Comparison of ENCODE assay signal across 29 mouse cellular contexts in genomic region chr3:84166073-84166472, GRCm38 (mm10). TPM values are rescaled to one million over a fixed set of nuclear protein-coding genes. Genes with fewer than 3 reads are reported as not detected.
DNase-seq lines count a peak whose midpoint lies in the region; ATAC-seq and TF ChIP-seq lines count a peak whose summit lies in the region.
"Had no signal": no experiment of that assay in that cellular context is flagged by ENCODE, and none has a peak within 500 bp of the region (broad histone marks: within the 10 kb centered on the region; RNA-seq: fewer than 3 reads in every experiment).

No protein-coding gene starts in this region.

- no peaks in the 10 kb centered on the region for H3K9me3 ChIP-seq in forebrain, embryonic 15.5 days
- H3K9me3 ChIP-seq in forebrain, embryonic 11.5 days (ENCODE audit: control insufficient read depth, low read length): no peaks in the 10 kb centered on the region
- H3K9me3 ChIP-seq: embryonic facial prominence, embryonic 10.5 days; embryonic facial prominence, embryonic 13.5 days; heart, embryonic 12.5 days; heart, embryonic 15.5 days had no signal

- TF ChIP-seq CTCF in layer of hippocampus, adult 2 months (conservative IDR thresholded peaks at IDR 0.05): no peak

- H3K27me3 ChIP-seq in forebrain, embryonic 15.5 days: no peaks in the 10 kb centered on the region
- no peaks in the 10 kb centered on the region for H3K27me3 ChIP-seq in forebrain, embryonic 11.5 days (ENCODE audit: control insufficient read depth, insufficient read depth, low read length)
- H3K27me3 ChIP-seq: embryonic facial prominence, embryonic 13.5 days; heart, embryonic 12.5 days; heart, embryonic 15.5 days had no signal

- H3K4me1 ChIP-seq in forebrain, embryonic 15.5 days: no peaks in the 10 kb centered on the region
- no peaks in the 10 kb centered on the region for H3K4me1 ChIP-seq in forebrain, embryonic 11.5 days (replicated peaks; ENCODE audit: control insufficient read depth, insufficient read depth, low read length)
- H3K4me1 ChIP-seq: embryonic facial prominence, embryonic 10.5 days; embryonic facial prominence, embryonic 13.5 days; heart, embryonic 12.5 days; heart, embryonic 15.5 days had no signal

- WGBS in forebrain, embryonic 15.5 days: 83% methylated on average over 5 of the region's 5 CpGs
- 94% methylated on average over 5 of the region's 5 CpGs for WGBS in forebrain, embryonic 11.5 days

- H3K9ac ChIP-seq in forebrain, embryonic 15.5 days (replicated peaks): no peak overlapping the region
- no peak overlapping the region for H3K9ac ChIP-seq in forebrain, embryonic 11.5 days (ENCODE audit: low read length)
- H3K9ac ChIP-seq: embryonic facial prominence, embryonic 13.5 days; heart, embryonic 12.5 days; heart, embryonic 15.5 days; hindbrain, embryonic 14.5 days had no signal

- no peak for DNase-seq in forebrain, embryonic 11.5 days (ENCODE audit: low spot score)
- DNase-seq in frontal cortex, adult 2 months (ENCODE audit: extremely low spot score in 1 of 2, low spot score in 1 of 2): no peak
- peak in 1 of 2 experiments; percentile 44 for DNase-seq in layer of hippocampus, adult 2 months (ENCODE audit: low spot score in 2 of 2)
- no peak for DNase-seq in layer of hippocampus, postnatal 25 days (ENCODE audit: extremely low spot score in 1 of 2, low spot score in 1 of 2)
- no peak for DNase-seq in lung, postnatal 36 days
- DNase-seq: adrenal gland, adult 8-10 months; adrenal gland, postnatal 25 days; cerebellum, adult 18-20 months; cerebellum, adult 9-11 months; cerebellum, postnatal 25 days; embryo, embryonic 11 days; gastrocnemius, adult 2 months; gastrocnemius, postnatal 14 days; heart, adult 18-20 months; heart, postnatal 14 days; heart, postnatal 4 days; kidney, adult 11 months had no signal

- H3K36me3 ChIP-seq in forebrain, embryonic 15.5 days: peaks cover 71% of the 10 kb centered on the region
- H3K36me3 ChIP-seq in forebrain, embryonic 11.5 days (ENCODE audit: control insufficient read depth, insufficient read depth, low read length): no peaks in the 10 kb centered on the region; the same call in 1 of the 2 replicates

- ATAC-seq in forebrain, embryonic 15.5 days (replicated peaks): 0 out of 2 replicates have a peak, but pooled peaks have one; percentile 26
- no peak for ATAC-seq in forebrain, embryonic 11.5 days (replicated peaks; ENCODE audit: low FRiP score)
- 0 out of 2 replicates have a peak, but pooled peaks have one; percentile 10 for ATAC-seq in frontal cortex, adult (ENCODE audit: low TSS enrichment)
- ATAC-seq: activated CD4-positive, CD25-positive, alpha-beta regulatory T cell, adult 4 months; hindbrain, postnatal 0 days; inflammation-experienced regulatory T-cells, adult 6 months had no signal

- H3K27ac ChIP-seq in forebrain, embryonic 15.5 days (replicated peaks): no peak overlapping the region
- no peak overlapping the region for H3K27ac ChIP-seq in forebrain, embryonic 11.5 days (ENCODE audit: low read depth, low read length)
- H3K27ac ChIP-seq in layer of hippocampus, adult 2 months: peak overlapping the region; percentile 19; the same call in 1 of the 2 replicates
- H3K27ac ChIP-seq: embryonic facial prominence, embryonic 10.5 days; embryonic facial prominence, embryonic 13.5 days; gastrocnemius, adult 2 months; heart, embryonic 15.5 days; hindbrain, embryonic 14.5 days; hindbrain, postnatal 0 days had no signal

- no peak overlapping the region for H3K4me3 ChIP-seq in forebrain, embryonic 15.5 days
- H3K4me3 ChIP-seq in forebrain, embryonic 11.5 days (ENCODE audit: low read depth, low read length): no peak overlapping the region
- H3K4me3 ChIP-seq in layer of hippocampus, adult 2 months: no peak overlapping the region
- H3K4me3 ChIP-seq: embryonic facial prominence, embryonic 10.5 days; embryonic facial prominence, embryonic 13.5 days; erythroblast, embryonic 14.5 days; gastrocnemius, adult 2 months; heart, embryonic 12.5 days; heart, embryonic 15.5 days had no signal

- H3K4me2 ChIP-seq in forebrain, embryonic 15.5 days (replicated peaks): no peak overlapping the region
- no peak overlapping the region for H3K4me2 ChIP-seq in forebrain, embryonic 11.5 days (ENCODE audit: low read depth, low read length, severe bottlenecking)
- H3K4me2 ChIP-seq: embryonic facial prominence, embryonic 13.5 days; heart, embryonic 12.5 days; heart, embryonic 15.5 days; hindbrain, embryonic 14.5 days had no signal

RNA-seq across cellular contexts. Expression of gene Gm6525, which starts 7.8 kb away (rescaled TPM):
- 3.3 and 4.2 TPM in 2 replicates for polyA plus RNA-seq in forebrain, embryonic 15.5 days (2015; fragmentation: Nextera tagmentation; extraction: Ambion mirVana)
- 0.43 and 1.1 TPM in 2 replicates for polyA plus RNA-seq in forebrain, embryonic 11.5 days (2014; fragmentation: Nextera tagmentation; extraction: Ambion mirVana)
- polyA plus RNA-seq in frontal cortex, adult 2 months (2012; rRNA removed): 0.08 TPM in 1 of 2 replicates, not detected in the other
- total RNA-seq in layer of hippocampus, adult 2 months (2021): not detected
- total RNA-seq in layer of hippocampus, postnatal 25 days (2021): not detected
- total RNA-seq: adrenal gland, adult 8-10 months; common myeloid progenitor, adult 5-6 weeks; gastrocnemius, adult 2 months; gastrocnemius, postnatal 14 days; heart, adult 18-20 months; heart, postnatal 14 days; heart, postnatal 4 days; hindbrain, postnatal 0 days had no signal
- polyA plus RNA-seq: activated CD4-positive, CD25-positive, alpha-beta regulatory T cell, adult 4 months; erythroblast, embryonic 14.5 days; heart, embryonic 12.5 days had no signal

RNA-seq across cellular contexts. Expression of gene Mnd1, which starts 10.5 kb away (rescaled TPM):
- polyA plus RNA-seq in forebrain, embryonic 15.5 days (2015; fragmentation: Nextera tagmentation; extraction: Ambion mirVana): 2.5 and 3.9 TPM in 2 replicates
- 8.7 and 12.1 TPM in 2 replicates for polyA plus RNA-seq in forebrain, embryonic 11.5 days (2014; fragmentation: Nextera tagmentation; extraction: Ambion mirVana)
- polyA plus RNA-seq in frontal cortex, adult 2 months (2012; rRNA removed): 4.6 and 4.8 TPM in 2 replicates
- 1 to 10 TPM; 1.8 to 2.9 TPM for total RNA-seq in layer of hippocampus, adult 2 months (2021)
- 1 to 10 TPM; 1.4 to 2.2 TPM for total RNA-seq in layer of hippocampus, postnatal 25 days (2021)
